Mouse (Mus musculus): ENCODE measurements at regions not wholly inside any gene's neighbourhood (a gene's known extent, or its start where the extent isn't known, plus 50 kb on each side); places are given as distances from the start of the nearest gene placed in this dataset.

DNA sequence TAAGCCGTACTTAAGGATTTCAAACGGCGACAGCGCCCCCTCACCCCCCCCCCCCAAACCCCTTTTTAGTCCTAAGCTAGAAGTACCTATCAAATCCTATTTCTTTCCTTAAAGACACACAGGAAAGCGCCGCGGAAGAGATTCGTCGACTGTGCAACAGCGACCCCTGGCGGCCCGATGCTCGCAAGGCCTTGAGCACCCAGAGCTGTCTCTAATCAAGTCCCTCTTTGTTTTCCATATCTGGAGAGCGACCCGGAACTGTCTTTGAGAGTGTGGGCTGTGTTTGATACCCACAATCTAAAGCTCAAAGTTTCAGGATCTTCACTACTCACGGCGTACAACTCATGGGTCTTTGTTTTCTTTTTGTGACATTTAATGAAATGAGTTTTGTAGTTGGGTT lies 166.4 kb upstream of the Dcn start:
- TF ChIP-seq POLR2A (IDR thresholded peaks at IDR 0.05; ENCODE audit: low read depth, low read length), result no peak
- TF ChIP-seq CTCF (IDR thresholded peaks at IDR 0.05; ENCODE audit: extremely low read depth, insufficient read length, insufficient replicate concordance, low read depth, low read length), result peak; percentile 99
